Comparison of ENCODE assay signal across 9 mouse cellular contexts in genomic region chr16:37347092-37347491, GRCm38 (mm10). TPM values are rescaled to one million over a fixed set of nuclear protein-coding genes. Genes with fewer than 3 reads are reported as not detected.
DNase-seq lines count a peak whose midpoint lies in the region; ATAC-seq and TF ChIP-seq lines count a peak whose summit lies in the region.
"Had no signal": no experiment of that assay in that cellular context is flagged by ENCODE, and none has a peak within 500 bp of the region (broad histone marks: within the 10 kb centered on the region; RNA-seq: fewer than 3 reads in every experiment).

No protein-coding gene starts in this region.

- peak; percentile 64 for TF ChIP-seq CTCF in hindbrain, postnatal 0 days (IDR thresholded peaks at IDR 0.05; ENCODE audit: low read depth)
- TF ChIP-seq CTCF in small intestine, adult 2 months (IDR thresholded peaks at IDR 0.05; ENCODE audit: extremely low read depth, insufficient read length, insufficient replicate concordance, low read depth, low read length): peak; percentile 27; the same call in 1 of the 2 replicates

- H3K36me3 ChIP-seq in hindbrain, postnatal 0 days (ENCODE audit: insufficient read depth, low read length): no peaks in the 10 kb centered on the region
- H3K36me3 ChIP-seq in small intestine, adult 2 months (ENCODE audit: control insufficient read depth, insufficient read depth, low read length): no peaks in the 10 kb centered on the region

- ATAC-seq in hindbrain, postnatal 0 days: peak; percentile 72; the same call in 1 of the 2 replicates
- no peak for ATAC-seq in inflammation-experienced regulatory T-cells, adult 6 months

- H3K4me2 ChIP-seq in hindbrain, postnatal 0 days (ENCODE audit: low read depth, low read length): no peak overlapping the region

- TF ChIP-seq POLR2A in small intestine, adult 2 months (IDR thresholded peaks at IDR 0.05; ENCODE audit: low read depth, low read length): no peak

- intact Hi-C loops in heart, postnatal 14 days (cut with DNase I): loop anchor here (1.0 to 2.0 kb wide), 2 partner anchors 289 to 336 kb away; no protein-coding TSS in a partner anchor
- intact Hi-C loops in heart, postnatal 25 days (cut with DNase I): loop anchor here (2.0 kb wide), 1 partner anchor 336 kb away; no protein-coding TSS in a partner anchor

- H3K9ac ChIP-seq in hindbrain, postnatal 0 days (replicated peaks; ENCODE audit: low read length): no peak overlapping the region

- H3K27me3 ChIP-seq in hindbrain, postnatal 0 days (ENCODE audit: insufficient read depth, low read length): no peaks in the 10 kb centered on the region
- no peaks in the 10 kb centered on the region for H3K27me3 ChIP-seq in small intestine, adult 2 months (ENCODE audit: control insufficient read depth, insufficient read depth, low read length)

- WGBS in hindbrain, postnatal 0 days: 1% methylated on average over 3 of the region's 3 CpGs
- 12% methylated on average over 3 of the region's 3 CpGs for WGBS in small intestine, adult 2 months

- H3K27ac ChIP-seq in hindbrain, postnatal 0 days: no peak overlapping the region
- no peak overlapping the region for H3K27ac ChIP-seq in small intestine, adult 2 months (ENCODE audit: insufficient read depth, low read depth, low read length)

- peak; percentile 13 to 33 for DNase-seq in heart, postnatal 14 days
- DNase-seq in heart, postnatal 25 days (ENCODE audit: low spot score): no peak
- DNase-seq in right cerebral cortex, postnatal 14 days: peak; percentile 25
- DNase-seq in right cerebral cortex, adult 2 months (ENCODE audit: low spot score in 2 of 2): no peak
- peak; percentile 66 for DNase-seq in hindbrain, postnatal 0 days (ENCODE audit: low spot score)
- DNase-seq in frontal cortex, postnatal 25 days (ENCODE audit: low spot score in 2 of 2): no peak

- H3K4me1 ChIP-seq in hindbrain, postnatal 0 days (ENCODE audit: insufficient read depth, low read length): no peaks in the 10 kb centered on the region
- no peaks in the 10 kb centered on the region for H3K4me1 ChIP-seq in small intestine, adult 2 months (ENCODE audit: control insufficient read depth, insufficient read depth, insufficient read length, low read length)

- H3K4me3 ChIP-seq in hindbrain, postnatal 0 days (ENCODE audit: low read length): no peak overlapping the region
- H3K4me3 ChIP-seq in small intestine, adult 2 months (ENCODE audit: low read depth, low read length): no peak overlapping the region

- no peaks in the 10 kb centered on the region for H3K9me3 ChIP-seq in hindbrain, postnatal 0 days (ENCODE audit: low read length)

RNA-seq across cellular contexts. Expression of gene Stxbp5l, which starts 37.7 kb away (rescaled TPM):
- total RNA-seq in heart, postnatal 14 days (2021): not detected
- total RNA-seq in heart, postnatal 25 days (2021): not detected
- total RNA-seq in hindbrain, postnatal 0 days (2014; rRNA removed): 29.0 and 36.0 TPM in 2 replicates
- polyA plus RNA-seq in hindbrain, postnatal 0 days (2015; fragmentation: Nextera tagmentation; extraction: Ambion mirVana): 18.1 and 20.0 TPM in 2 replicates
- polyA plus RNA-seq in small intestine, adult 2 months (2012; rRNA removed): not detected in 2 replicates
- under 1 TPM in 1 of 3 experiments, not detected in 2; 0.15 TPM for polyA plus RNA-seq in inflammation-experienced regulatory T-cells, adult 6 months (2017; shearing (Covaris generic))
- polyA plus RNA-seq: gonadal fat pad, adult 2 months had no signal

Comparison
In these comparisons a context has a peak if more than half of its experiments do, and no peak if none do; other contexts are left out.
1. DNase-seq: peak in heart, postnatal 14 days (2 of 2), right cerebral cortex, postnatal 14 days (single experiment) and hindbrain, postnatal 0 days (single experiment); none in heart, postnatal 25 days (single experiment), right cerebral cortex, adult 2 months (0 of 2) and frontal cortex, postnatal 25 days (0 of 2).
2. RNA of gene Stxbp5l, which starts 37.7 kb away (total RNA-seq): 29.0 to 36.0 TPM in hindbrain, postnatal 0 days; not detected in heart, postnatal 14 days and not detected in heart, postnatal 25 days; every median in the first group is over 10 times any median in the second.